Mouse (Mus musculus) left cerebral cortex, adult 6 months (tissue): ENCODE data around the gene Klra6. TPM values are rescaled to one million over a fixed set of nuclear protein-coding genes. Genes with fewer than 3 reads are reported as not detected.

ENCODE experiments used
- long read RNA-seq, 2 experiments: library from polyadenylated mRNA; unstranded; transcript quantifications; one replicate each; pipeline ENCODE4 v2.0.0; 2019 to 2020
- polyA plus RNA-seq: library from polyadenylated mRNA; unstranded; fragments of <200 nt; fragmentation: Nextera tagmentation; gene quantifications from 2 replicates; pipeline ENCODE4 v1.2.3, GENCODE M21; 2021

Klra6 gene
- not detected in 2 replicates for polyA plus RNA-seq
- long read RNA-seq, experiment 1: 0 reads
- long read RNA-seq, experiment 2: 0 reads

DNA sequence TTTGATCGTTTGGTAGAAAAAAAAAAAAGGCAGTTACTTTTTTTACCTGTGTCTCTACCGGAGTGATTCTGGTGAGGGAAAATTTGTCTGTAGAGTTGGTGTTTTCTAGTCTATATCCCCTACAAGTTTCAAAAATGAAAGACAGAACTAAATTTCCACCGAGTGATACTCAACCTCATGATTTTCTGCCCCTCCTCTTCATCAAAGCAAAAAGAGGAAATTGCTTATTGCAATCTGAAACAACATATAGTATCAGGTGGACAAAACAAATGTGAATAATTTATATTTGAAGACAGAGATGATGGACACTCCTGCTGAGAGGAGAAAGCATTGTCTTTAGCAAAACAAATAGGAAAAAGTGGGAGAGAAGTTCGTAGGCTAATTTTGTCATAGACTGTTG is at the start of gene Klra6:
TSS of gene Klra6 (minus strand) at position 101 of the 400 bp plus-strand sequence.

GRCm38 (mm10) chr6:130067171-130067570 is 40.4 kb upstream of the Klra6 start, which contains the start of gene Klra4:
Klra4 (minus strand) TSS chr6:130067271.

Other genes starting within 250 kb of the Klra6 start
- not detected in 2 replicates for gene Gm156, start 242.7 kb downstream of the Klra6 start, polyA plus RNA-seq
- not detected in 2 replicates for gene Gm17631, start 164.3 kb downstream of the Klra6 start, polyA plus RNA-seq
- not detected in 2 replicates for gene Klra17, start 150.3 kb downstream of the Klra6 start, polyA plus RNA-seq
- gene Klra5, start 109.3 kb downstream of the Klra6 start, polyA plus RNA-seq: not detected in 2 replicates
- not detected in 2 replicates for gene Klra4, start 40.3 kb upstream of the Klra6 start, polyA plus RNA-seq
- gene Klra8, start 102.9 kb upstream of the Klra6 start, polyA plus RNA-seq: not detected in 2 replicates
- not detected in 2 replicates for gene Klra9, start 166.2 kb upstream of the Klra6 start, polyA plus RNA-seq
- gene Klra7, start 206.4 kb upstream of the Klra6 start, polyA plus RNA-seq: not detected in 2 replicates